Mouse (Mus musculus) spleen, adult 12 weeks (tissue): ENCODE data around the gene Olfr1129.
"Not testable (repeated sequence)": the region's sequence is repeated elsewhere in the genome, so short reads cannot be mapped to it uniquely, and the experiment has no call there.

ENCODE experiments used
- DNase-seq: peaks from one replicate; pipeline ENCODE4 v3.0.0; 2022; ENCODE audit warnings: low spot score

Gene Olfr1129

DNA sequence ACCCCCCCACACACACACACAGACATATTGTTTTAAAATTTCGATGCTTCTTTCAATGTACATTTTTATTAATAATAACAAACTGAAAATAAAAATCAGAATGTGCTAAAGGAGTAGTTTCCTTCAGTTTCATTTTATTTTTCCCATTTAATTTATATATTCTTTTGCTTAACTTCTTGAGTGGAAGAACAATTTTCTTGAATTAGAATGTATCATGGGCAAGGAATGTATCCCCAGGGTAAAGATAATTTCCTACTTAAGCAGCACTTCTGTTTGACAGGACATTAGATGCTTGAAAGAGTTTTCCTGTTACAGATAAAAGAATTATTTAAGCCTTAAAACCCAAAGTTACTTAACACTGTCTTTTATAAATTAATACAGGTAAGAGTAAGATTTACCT is at the start of gene Olfr1129:
Gene Olfr1129 (plus strand): TSS at position 301 of the 400 bp plus-strand sequence.
- DNase-seq, result not testable (repeated sequence)

DNA sequence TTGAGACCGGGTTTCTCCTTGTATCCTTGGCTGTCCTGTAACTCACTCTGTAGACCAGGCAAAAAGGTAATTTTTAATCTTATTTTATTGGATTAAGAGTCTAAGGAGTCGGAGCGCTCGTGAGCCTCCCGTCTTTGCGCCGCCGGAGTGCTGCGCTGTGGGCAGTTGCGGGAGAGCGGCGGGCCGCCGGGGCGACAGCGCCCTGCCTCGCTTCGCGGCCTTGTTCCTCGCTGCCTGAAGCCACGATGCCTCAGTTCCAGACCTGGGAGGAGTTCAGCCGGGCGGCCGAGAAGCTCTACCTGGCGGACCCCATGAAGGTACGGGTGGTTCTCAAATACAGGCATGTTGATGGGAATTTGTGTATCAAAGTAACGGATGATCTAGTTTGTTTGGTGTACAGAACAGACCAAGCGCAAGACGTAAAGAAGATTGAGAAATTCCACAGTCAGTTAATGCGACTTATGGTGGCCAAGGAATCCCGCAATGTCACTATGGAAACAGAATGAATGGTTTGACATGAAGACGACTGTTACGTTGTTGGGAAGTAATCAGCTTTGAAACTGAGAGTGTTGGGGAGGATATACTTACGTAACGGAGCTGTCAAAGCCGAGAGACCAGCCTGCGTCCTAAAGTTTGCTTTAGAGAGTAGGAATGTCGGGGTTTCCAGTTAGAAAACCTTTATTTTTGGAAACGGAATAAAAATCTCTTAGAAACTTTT is 47.6 kb upstream of the Olfr1129 start:
- DNase-seq, result not testable (repeated sequence)

DNA sequence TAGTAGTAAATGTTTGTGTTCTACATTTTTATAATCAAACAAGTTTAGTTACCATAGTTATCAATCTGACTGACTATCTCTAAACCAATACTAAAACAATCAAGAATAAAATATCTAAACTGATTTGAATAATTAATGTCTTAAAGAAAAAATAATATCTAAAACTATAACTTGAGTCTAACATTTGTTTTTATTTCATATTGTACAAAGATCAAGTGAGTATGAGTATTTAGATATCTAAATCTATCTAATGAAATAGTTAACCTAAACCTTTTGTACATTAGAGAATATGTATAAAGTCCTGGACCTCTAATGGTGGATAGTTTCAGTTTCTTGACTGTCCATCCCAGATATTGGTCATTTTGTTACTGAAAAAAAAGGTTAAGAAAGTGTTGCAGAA is 42.2 kb upstream of the Olfr1129 start, which contains the start of gene Olfr153:
Gene Olfr153 (plus strand): TSS at position 301 of the 400 bp plus-strand sequence.
- no peak for DNase-seq

DNA sequence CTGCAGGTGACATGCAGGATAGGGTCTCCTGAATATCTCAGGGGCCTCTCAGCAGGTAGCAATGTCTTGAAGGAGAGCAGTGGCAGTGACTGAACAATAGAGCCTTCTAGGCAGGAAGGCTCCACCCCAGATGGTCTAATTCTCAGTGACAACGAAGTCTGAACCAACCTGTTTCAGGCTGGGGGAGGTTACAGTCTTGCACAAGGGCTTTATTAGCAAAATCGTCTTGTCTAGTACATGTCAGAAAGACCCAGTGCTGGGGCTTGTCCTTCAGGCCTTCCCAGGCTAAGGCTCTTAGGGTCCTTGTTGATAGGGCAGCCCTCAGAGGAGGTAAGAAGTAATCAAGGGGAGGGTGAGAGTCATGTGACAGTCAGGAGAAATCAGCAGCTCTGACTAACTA is 38.9 kb upstream of the Olfr1129 start:
- no peak for DNase-seq

DNA sequence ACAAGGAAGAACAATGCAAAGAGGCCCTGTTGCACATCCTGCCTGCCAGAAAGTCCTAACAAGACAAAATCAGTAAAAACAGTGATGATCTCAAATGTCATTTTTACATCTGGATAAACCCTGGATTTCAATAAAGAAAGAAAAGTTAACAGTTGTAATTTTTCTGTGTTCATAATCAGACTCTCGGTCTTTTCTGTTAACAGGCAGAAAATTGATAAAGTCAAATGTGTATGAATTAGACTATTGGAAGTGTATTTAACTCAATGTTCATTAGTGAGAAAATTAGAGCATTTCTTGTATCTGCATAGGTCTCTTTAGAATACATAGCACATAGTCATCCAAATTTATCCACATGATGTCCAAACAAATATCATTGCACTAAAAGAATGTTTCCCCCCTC is 28.3 kb upstream of the Olfr1129 start, which contains the start of gene Olfr1128:
Gene Olfr1128 (minus strand): TSS at position 101 of the 400 bp plus-strand sequence.
- no peak for DNase-seq

DNA sequence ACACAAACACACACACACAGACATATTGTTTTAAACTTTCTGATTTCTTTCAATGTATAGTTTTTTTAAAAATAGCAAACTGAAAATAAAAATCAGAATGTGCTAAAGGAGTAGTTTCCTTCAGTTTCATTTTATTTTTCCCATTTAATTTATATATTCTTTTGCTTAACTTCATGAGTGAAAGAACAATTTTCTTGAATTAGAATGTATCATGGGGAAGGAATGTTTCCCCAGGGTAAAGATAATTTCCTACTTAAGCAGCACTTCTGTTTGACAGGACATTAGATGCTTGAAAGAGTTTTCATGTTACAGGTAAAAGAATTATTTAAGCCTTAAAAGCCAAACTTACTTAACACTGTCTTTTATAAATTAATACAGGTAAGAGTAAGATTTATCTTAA is 32.2 kb downstream of the Olfr1129 start, which contains the start of gene Olfr1130:
Gene Olfr1130 (plus strand): TSS at position 301 of the 400 bp plus-strand sequence.
- DNase-seq, result not testable (repeated sequence)

DNA sequence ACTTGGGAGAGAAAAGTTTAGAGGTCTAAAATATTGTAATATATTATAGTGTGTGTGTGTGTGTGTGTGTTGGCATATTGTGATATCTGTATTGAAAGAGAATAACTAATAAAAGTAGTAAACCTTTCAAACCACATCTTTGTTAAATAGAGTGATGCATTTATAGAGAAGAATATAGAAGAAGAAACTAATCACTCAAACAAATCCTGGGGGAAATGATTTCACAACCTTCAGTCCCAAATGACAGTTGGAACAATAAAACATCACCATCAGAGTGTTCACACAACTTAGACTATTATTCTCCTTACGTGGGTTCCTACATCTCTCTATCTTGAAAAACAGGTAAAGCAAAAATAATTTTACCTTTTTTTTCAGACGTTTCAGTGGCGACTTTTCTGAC is 53.1 kb downstream of the Olfr1129 start, which contains the start of gene Olfr1131:
Gene Olfr1131 (plus strand): TSS at position 301 of the 400 bp plus-strand sequence.
- DNase-seq, result no peak
